Mouse (Mus musculus): ENCODE measurements around the gene Tead1.

DNA sequence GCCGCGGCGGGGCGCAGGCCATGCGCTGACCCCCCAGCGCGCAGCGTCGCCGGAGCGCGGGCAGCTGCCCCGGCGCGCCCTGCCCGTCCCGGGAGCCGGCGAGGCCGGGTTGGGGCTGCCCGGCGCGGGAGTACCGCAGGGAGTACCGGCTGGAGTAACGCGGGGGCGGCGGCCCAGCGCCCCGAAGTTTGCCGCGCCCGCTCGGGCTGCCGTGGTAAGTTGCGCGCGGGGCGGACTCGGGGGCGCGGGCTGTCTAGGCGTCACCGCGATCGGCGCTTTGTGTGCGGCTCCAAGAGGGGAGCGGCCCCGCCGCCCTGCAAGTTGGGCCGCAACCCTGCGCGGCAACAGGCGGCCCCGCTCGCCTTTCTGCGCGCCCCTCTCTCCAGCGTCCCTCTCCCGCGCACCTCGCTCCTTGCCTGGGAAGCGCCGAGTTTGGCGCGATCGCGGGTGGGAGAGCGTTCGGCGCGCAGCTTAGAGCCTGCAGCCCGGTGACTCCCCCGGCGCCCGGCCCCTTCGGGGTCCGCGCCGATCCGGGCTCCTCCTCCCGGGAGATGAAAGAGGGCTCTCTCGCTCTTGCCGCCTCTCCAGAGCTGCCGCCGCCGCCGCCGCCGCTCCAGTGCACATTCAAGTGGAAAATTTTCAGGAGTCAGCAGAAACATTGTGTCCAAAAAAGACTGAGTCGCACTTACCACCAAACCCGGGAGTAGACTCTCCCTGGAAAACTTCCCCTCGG lies 561 bp downstream of the Tead1 start:
- TF ChIP-seq CTCF (IDR thresholded peaks at IDR 0.05; ENCODE audit: borderline replicate concordance, control insufficient read depth, extremely low read depth, insufficient read depth, low read length, poor library complexity): no peak
- TF ChIP-seq POLR2A (IDR thresholded peaks at IDR 0.05; ENCODE audit: control insufficient read depth, extremely low read depth, insufficient read depth, low read length, poor library complexity): no peak
